Mouse (Mus musculus): ENCODE results near the gene Tmem216.

Tmem216 gene

DNA sequence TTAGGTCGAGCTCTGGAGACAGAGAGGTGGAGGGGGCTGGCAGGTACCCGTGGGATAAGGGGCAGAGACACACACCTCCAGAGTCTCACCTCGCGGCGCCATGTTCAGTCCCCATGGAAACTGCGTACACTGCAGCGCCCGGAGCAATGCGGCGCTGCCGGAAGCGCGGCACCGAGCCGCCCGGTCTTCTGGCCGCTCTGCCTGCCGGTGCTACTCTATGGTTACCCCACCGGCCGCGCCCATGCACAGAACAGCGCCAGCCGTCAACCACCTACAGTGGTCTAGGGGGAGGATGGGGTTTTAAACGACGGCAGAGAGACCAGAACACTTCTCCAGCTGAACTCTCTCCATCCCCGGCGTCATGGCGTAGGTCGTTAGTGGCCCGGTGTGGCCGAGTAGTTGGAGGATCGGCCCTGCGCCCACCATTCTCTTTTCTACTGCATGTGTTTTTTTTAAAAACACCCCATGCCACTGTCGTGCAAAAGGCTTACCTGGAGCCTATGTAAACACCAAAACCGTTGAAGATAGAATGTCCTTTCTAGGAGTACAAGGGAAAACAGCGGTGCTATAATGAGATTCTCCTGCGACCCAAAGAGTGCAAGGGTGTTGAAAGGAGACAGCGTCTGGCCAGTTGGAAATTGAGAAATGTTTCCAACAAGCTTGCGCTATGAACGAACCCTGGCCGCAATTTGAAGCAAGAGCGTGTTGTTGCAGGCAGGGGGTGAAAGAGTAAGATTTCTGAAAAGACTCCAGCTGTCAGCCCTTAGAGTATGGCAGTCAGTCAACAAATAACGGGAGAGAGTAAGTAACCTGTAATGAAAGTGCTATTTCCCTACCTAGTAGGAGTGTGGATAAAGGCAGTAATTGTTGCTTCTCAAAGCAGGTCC lies at the start of gene Tmem216:
TSS of gene Tmem216 (minus strand) at position 615 of the 887 bp plus-strand sequence.
- in situ Hi-C loops (cut with MboI, MseI), result no loop called here

DNA sequence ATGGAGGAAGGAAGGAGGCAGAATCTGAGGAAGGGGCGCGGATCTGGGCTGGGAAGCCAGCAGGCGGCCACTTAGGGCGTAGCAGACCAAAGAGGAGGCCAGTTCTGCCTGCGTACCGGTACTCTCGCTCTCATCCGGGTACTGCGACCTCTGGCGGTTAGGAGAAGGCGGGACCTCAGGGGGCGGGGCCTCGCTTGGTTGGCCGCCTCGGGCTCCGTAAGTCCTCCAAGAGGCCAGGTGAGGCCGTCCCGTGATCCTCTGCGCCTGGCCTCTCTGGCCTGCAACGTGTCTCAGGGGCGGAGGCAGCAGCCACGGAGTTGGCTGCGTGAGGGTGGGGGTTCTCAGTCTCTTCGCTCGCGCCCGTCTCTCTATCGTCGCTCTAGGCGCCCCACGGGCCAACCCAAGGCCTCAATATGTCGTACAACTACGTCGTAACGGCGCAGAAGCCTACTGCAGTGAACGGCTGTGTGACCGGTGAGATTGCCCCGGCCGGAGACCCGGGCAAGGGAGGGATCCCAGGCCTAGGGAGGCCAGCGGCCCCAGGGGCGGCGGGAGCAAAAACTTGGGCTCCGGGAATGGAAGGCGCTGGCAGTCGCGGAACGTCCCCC lies 49.4 kb upstream of the Tmem216 start, which contains the start of the genes Ddb1 and Tkfc:
TSS of gene Ddb1 (plus strand) at position 35 of the 608 bp plus-strand sequence.
TSS of gene Tkfc (minus strand) at position 362 of the 608 bp plus-strand sequence.
- in situ Hi-C loops (cut with MboI, MseI), result loop anchor here (25.0 kb wide), 1 partner anchor 1332 kb away; no protein-coding TSS in a partner anchor

DNA sequence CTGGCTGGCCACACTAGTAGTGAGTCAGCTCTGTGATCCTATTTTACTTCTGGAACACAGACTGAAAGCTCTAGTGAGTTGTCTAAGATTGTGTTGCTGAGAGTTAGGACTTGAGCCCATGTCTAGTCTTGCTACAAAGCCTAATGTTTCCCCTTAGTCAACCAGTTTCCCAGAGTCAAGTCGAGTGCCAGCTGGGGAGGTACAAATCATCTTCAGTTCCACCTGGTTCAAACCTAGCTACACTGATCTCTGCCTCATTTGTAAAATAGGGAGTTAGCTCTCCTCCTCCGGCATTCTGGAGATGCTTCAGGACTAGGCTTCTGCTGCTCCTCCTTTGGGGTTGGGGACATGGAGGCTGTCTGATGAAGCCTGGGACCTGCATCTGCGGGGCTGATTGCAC lies 48.5 kb upstream of the Tmem216 start:
- in situ Hi-C loops (cut with MboI, MseI), result loop anchor here (5.0 to 25.0 kb wide), 2 partner anchors 52 to 1333 kb away; no protein-coding TSS in a partner anchor

DNA sequence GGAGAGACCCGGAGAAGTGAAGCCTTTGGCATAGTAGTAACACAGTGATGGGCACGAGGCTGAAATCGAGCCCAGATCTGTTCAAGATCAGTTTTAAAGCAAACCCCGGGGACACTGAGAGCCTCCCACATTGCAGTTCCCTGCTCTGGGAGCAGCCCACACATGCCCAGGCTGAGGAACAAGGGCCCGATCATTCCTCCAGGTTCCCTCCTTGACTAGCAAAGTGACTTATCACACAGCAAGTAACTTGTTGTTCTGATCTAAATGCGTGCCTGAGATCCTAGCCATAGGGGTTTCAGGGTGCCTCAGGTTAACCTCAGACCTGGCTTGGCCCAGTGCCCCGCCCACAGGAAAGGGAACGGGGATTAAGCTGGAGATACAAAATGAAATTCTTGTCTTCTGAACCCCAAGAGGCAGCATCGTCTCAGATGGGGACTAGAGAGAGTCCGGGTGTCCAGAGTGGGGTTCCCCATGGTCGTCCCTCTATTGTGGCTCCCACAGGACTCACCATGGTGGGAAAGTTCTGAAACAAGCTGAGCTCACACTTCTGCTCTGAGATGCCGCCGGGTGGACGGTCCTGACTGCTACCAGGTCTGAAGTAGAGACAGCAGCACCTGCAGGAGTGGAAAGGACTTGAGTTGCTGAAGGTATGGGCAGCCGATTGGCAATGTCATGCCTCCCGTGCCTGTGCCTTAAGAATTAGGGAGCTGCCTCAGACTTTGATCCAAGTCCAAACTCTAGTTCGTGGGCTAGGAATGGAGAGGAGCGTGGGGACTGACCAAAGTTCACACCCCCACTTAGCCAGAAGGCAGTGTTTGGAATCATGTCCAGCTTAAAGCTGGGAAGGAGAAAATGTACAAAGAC lies 47.9 kb upstream of the Tmem216 start:
- in situ Hi-C loops (cut with MboI, MseI), result loop anchor here (5.0 to 25.0 kb wide), 2 partner anchors 52 to 1333 kb away; no protein-coding TSS in a partner anchor

DNA sequence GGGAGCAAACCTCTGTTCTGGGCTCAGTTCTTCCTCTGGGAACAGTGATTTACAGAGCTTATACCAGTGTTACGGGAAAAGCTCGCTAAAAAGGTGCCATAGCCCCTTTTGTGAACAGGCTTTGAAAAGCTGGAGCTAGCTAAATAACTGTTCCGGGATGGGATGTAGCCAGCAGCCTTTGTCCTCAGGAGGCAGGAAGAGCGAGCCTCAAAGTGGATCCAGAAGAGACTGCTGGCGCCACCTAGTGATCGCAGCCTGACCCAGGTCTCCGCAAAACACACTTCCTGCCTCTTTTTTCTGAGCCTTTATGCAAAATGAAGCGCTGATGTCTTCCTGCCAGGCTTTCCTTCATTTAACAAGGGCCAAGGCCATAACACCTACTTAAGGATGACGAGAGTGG lies 46.7 kb upstream of the Tmem216 start:
- in situ Hi-C loops (cut with MboI, MseI), result loop anchor here (5.0 to 25.0 kb wide), 2 partner anchors 50 to 1335 kb away; no protein-coding TSS in a partner anchor

DNA sequence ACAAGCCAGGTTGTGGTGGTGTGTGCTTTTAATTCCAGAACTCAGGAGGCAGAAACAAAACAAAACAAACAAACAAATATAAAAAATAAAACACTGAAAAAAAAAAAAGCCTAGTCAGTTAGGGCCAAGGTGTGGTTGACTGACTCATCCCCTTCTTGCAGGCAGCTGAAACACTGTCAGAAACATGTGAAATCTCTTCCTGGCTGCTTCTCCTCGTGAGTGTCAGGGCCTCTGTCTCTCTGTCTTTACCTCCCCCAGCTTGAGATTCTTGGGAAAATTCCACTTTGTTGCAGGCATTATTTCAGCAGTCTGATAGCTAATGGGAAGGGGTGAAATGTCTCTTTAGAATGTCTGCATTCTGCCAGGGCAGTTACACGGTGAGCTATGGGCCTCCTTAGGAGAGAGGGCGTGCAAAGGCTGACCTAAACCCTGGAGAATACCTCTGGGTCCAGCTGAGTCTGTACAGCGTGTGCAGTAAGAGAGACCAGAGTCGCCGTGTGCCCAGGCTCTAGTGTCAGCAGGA lies 46.3 kb upstream of the Tmem216 start:
- in situ Hi-C loops (cut with MboI, MseI), result loop anchor here (5.0 to 25.0 kb wide), 2 partner anchors 50 to 1335 kb away; no protein-coding TSS in a partner anchor

DNA sequence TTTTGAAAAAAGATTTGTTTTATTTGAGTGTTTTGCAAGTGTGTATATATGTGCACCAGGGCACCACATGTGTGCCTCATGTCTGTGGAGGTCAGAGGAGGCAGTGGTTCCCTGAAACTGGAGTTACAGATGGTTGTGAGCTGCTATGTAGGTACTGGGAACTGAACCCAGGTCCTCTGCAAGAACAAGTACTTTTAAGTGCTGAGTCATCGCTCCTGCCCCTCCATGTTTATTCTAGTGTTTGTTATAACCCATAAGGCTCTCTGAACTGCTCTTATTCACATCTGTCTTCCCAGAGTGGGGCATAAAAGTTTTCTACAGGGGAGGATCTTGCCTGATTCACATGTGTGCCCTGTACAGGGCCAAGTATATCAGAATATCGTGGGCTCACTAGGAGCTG lies 43.6 kb upstream of the Tmem216 start:
- in situ Hi-C loops (cut with MboI, MseI), result loop anchor here (5.0 to 25.0 kb wide), 2 partner anchors 47 to 1338 kb away; no protein-coding TSS in a partner anchor

DNA sequence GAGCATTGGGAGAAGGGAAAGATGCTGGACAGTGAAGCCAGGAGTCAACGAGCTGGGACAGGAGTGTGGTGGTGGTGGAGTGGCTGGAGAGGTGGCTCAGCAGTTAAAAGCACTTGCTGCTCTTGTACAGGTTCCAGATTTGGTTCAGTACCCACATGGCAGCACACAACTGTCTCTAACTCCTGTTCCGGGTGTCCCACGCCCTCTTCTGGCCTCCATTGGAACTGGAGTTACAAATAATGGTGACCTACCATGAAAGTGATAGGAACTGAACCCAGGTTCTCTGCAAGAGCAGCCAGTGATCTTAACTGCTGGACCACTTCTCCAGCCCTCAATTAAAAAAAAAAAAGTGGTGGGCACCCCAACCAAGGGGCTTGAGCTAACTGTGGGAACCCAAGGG lies 42.1 kb upstream of the Tmem216 start:
- in situ Hi-C loops (cut with MboI, MseI), result no loop called here

DNA sequence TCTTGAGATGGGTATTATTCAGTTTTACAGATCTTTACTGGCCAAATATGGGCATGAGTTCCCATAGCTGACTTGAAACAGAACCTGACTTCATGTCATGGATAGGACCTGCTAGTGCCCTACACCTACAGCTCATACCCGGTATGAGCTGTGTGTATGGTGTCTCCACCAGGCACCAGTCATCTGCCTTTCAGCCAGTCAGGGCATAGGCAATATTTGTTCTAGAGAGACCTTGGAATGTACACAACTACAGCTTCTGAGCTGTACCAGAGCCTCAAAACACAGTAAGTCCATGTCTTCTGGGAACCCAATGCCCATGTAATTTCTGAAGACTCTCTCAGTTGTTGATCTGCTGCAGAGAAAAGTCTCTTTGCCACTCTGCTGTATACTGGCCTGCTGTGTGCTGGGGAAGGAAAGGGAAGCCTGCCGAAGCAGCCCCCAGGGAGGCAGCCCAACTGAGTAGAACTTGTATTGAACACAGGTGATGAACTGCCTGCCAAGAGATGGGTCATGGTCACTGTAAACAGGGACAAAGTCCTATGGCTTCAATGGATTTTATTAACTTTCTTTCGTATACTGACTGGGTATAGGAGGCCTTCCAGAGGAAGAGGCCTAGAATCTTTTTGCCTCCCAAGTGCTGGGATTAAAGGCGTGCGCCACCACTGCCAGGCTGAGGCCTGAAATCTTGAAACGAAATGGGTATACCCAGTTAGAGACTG lies 35.8 kb upstream of the Tmem216 start:
- in situ Hi-C loops (cut with MboI, MseI), result no loop called here

DNA sequence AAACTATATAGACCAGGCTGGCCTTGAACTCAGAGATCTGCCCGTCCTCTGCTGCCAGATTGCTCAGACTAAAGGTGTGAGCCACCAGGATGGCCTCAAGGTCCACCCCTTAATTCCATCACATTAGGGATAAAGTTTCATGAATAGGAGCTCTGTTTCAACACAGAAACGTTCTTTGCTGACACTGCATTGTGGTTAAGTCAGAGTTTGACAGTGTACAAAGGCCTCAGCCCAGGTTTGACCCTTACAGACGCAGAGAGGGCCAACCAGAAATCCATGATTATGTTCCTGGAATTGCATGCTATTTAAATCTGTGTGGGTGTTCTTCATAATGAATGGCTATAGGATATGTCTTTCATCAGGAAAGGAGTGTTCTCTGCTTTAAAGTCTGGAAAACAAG lies 34.3 kb upstream of the Tmem216 start:
- in situ Hi-C loops (cut with MboI, MseI), result no loop called here

DNA sequence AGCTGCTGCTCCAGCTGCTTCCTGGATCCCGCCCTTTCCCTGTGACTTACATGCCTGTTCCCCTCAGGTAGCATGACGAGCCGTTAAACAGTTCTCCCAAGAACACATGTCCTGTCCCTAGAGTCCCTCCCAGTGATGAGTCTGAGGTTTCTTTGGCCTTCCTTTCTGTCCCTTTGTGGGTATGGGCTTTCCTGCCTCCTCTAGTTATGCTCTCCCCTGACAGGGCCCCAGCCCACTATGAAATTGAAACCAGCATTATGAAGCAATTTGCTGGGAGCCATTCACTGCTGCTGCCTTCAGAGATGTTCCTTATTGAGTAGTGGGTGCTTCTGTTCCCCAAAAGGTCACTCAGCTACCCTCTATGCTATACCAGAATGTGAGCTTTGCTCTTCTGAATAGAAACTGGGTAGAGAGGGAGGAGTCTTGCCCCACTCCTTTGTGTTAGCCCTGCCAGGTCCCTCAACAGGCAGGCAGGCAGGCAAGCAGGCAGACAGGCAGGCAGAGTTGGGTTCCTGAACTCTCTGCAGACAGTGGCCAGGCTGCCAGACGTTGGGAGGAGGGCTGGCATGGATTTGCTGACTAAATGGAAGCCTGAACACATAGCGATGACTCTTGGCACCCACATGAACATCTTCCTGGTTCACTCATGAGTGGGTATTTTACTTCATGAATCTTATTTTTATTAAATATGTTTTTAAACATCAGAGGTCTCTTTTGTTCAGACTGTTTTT lies 33.3 kb upstream of the Tmem216 start:
- in situ Hi-C loops (cut with MboI, MseI), result no loop called here

DNA sequence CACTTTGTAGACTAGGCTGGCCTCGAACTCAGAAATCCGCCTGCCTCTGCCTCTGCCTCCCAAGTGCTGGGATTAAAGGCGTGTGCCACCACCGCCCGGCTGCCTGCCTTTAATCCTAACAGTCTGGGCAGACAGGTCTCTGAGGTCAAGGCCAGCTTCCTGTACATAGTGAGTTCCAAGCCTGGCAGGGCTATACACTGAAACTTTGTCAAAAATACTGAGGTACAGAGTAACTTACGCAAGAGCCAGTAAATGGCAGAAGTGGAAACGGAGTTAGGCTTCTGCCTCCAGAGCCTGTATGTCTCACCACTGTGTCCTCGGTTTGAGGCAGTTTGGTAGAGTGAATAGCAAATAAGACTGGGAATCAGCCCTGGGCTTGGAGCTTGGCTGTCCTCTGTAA lies 31.2 kb upstream of the Tmem216 start:
- in situ Hi-C loops (cut with MboI, MseI), result no loop called here

DNA sequence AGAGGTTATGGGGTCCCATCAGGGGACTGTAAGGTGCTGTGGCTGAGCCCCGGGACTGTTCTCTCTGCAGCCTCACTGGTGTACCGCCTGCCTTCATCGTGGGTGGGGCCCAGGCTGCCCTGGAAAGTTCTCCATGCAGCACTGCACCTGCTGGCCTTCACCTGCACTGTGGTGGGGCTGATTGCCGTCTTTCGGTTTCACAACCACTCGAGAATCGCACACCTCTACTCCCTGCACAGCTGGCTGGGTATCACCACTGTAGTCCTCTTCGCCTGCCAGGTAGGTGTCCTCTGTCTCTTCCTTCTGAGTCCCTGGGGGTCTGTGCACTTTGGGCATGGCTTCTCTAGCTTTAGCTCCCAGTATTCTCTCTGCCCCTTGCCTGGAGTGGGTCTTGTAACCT lies 29.1 kb upstream of the Tmem216 start:
- in situ Hi-C loops (cut with MboI, MseI), result no loop called here

DNA sequence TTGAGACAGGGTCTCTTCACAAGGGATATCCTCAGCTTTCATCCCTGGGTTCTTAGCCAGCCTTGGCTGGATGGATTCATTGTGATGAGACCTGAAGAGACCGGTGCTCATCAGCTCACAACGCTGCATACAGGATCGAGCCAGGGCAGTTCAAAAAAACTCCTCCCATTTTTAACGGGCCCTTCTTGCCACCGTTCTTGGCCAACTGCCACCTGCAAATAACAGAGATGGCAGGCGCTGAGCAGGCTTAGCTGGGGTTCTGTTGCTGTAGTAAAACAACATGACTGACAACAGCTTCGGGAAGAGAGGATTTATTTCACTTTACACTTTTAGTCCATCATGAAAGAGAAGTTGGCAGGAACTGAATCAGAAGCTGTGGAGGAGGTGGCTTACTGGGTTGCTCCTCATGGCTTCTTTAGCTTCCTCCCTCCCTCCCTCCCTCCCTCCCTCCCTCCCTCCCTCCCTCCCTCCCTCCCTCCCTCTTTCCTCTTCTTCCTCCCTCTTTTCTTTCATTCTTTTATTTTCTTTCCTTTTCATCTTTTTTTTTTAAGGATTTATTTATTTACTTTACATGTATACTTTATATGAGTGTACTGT lies 27.6 kb upstream of the Tmem216 start:
- in situ Hi-C loops (cut with MboI, MseI), result loop anchor here (5.0 kb wide), 1 partner anchor 34 kb away; no protein-coding TSS in a partner anchor

DNA sequence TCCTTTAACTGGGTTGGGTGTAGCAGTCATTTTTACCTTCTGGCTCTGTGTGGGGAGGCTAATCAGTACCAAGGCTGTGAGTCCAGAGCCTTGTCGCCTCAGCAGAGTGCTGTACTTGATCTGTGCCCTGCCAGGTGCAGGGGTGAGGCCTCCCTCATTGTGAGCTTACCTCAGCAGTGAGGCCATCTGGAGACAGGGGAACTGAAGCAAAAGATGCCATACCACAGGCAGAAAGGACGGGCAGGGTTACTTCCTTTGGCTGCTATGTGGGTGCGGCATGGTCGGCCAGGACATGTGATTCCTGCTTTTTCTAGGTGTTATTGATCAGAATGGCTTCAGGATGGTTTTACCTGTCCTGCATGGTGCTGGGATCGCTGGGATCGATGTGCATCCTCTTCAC lies 25.9 kb upstream of the Tmem216 start:
- in situ Hi-C loops (cut with MboI, MseI), result loop anchor here (5.0 kb wide), 1 partner anchor 35 kb away; no protein-coding TSS in a partner anchor

DNA sequence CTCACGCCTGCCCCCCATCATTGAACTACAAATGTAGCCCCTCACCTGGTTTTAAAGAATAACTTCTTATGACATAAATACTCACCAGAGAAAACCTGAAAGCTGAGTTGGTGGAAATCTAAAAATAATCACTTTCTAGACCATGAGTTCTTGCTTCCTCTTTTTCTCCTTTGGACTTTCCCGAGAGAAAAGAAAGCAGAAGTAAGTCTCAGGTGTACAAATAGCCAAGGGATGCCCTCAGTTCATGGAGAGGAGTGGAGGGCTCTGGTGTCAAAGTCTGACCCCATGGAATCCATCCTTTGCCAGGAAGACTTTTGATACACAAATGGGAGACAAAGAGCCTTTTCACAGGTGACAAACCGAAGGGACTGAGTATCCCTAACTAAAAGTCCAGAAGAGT lies 24.7 kb upstream of the Tmem216 start:
- in situ Hi-C loops (cut with MboI, MseI), result loop anchor here (5.0 kb wide), 1 partner anchor 37 kb away; no protein-coding TSS in a partner anchor

DNA sequence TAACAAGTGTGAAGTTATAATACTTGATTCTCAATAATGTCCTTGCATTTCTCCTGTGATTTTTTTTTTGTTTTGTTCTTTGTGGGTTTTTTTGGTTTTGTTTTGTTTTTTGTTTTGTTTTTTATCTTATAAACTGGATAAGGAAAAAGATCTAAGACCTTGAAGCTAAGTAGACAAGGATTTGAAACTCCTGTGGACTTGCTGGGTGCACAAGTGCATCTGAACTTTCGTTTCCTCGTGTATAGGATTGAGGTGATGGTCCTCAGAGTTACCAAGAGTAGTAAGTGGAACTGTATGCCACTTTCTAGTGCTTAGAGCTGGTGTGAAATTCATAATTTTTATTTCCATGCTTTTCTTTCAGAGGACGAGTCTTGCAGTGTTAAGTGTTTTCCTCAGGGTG lies 24.1 kb upstream of the Tmem216 start:
- in situ Hi-C loops (cut with MboI, MseI), result loop anchor here (5.0 kb wide), 1 partner anchor 37 kb away; no protein-coding TSS in a partner anchor

DNA sequence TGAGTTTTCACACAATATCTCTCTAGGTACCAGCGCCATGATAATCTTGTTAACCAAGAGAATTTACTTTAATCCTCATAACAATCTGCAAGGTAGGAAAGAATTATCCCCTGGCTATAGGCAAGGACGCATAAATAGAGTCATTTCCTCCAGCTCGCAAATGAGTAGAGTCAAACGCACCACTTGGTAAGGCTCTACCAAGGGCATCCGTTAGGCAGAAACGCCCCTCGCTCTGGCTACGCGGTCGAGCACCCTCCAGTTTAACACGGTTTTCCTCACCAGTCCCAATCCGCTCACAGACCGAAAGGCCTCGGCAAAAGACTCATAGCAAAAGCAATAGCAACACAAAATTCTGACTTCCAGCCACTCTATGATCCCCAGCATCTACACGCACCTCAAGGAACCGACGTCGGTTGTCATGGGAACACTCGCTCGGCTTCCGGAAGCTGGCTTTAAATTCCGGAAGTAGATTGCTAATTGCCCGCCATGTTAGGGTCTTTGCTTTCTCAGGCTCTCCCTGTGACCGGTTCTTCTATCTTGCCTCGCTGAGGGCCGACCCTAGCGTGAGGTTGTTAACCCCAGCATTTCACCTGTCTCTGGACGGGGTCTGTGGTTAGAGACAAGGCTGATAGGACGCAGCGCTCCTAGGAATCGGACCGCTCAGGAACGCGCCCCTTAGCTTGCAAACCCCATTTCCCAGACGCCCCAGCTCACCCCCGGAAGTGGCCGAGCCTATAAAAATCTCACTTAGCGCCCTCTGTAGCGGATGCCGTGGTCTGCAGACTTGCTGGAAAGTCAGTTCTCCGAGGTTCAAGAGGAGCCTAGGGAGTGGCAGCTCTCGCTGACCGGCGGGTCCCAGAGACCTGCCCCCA lies 20.9 kb upstream of the Tmem216 start, which contains the start of the genes Cyb561a3 and Tmem138:
TSS of gene Cyb561a3 (plus strand) at position 483 of the 872 bp plus-strand sequence.
TSS of gene Tmem138 (minus strand) at position 673 of the 872 bp plus-strand sequence.
- in situ Hi-C loops (cut with MboI, MseI), result no loop called here
